Mouse (Mus musculus) cerebellum, adult 11 months (tissue): ENCODE measurements around the gene Pds5a.
"Not testable (repeated sequence)": the region's sequence is repeated elsewhere in the genome, so short reads cannot be mapped to it uniquely, and the experiment has no call there.

ENCODE experiments used
- DNase-seq: peaks from one replicate; pipeline ENCODE4 v3.0.0; 2022

The Pds5a gene

GRCm38 (mm10) chr5:65694076-65694475 is 4.0 kb downstream of the Pds5a start:
- DNase-seq, result not testable (repeated sequence)

- no peak for DNase-seq
Measured at GRCm38 (mm10) chr5:65693018-65693417, 5.1 kb downstream of the Pds5a start.

- no peak for DNase-seq
Measured at GRCm38 (mm10) chr5:65688806-65689205, 9.3 kb downstream of the Pds5a start.

- DNase-seq, result no peak
Measured at GRCm38 (mm10) chr5:65686806-65687205, 11.3 kb downstream of the Pds5a start.

- no peak for DNase-seq
Measured at GRCm38 (mm10) chr5:65678826-65679225, 19.2 kb downstream of the Pds5a start.

- DNase-seq, result no peak
Measured at GRCm38 (mm10) chr5:65672162-65672561, 25.9 kb downstream of the Pds5a start.

- DNase-seq, result no peak
Measured at GRCm38 (mm10) chr5:65667644-65668043, 30.4 kb downstream of the Pds5a start.

GRCm38 (mm10) chr5:65665370-65665769 is 32.7 kb downstream of the Pds5a start:
- no peak for DNase-seq

GRCm38 (mm10) chr5:65661958-65662357 is 36.1 kb downstream of the Pds5a start:
- no peak for DNase-seq

- no peak for DNase-seq
Measured at GRCm38 (mm10) chr5:65653786-65654185, 44.3 kb downstream of the Pds5a start.

- DNase-seq, result no peak
Measured at GRCm38 (mm10) chr5:65638896-65639295, 59.2 kb downstream of the Pds5a start.

- DNase-seq, result no peak
Measured at GRCm38 (mm10) chr5:65624340-65624739, 73.7 kb downstream of the Pds5a start.

GRCm38 (mm10) chr5:65613152-65613924 is 84.7 kb downstream of the Pds5a start:
- no peak for DNase-seq

- no peak for DNase-seq
Measured at GRCm38 (mm10) chr5:65610541-65610940, 87.5 kb downstream of the Pds5a start.

- DNase-seq, result no peak
Measured at GRCm38 (mm10) chr5:65609769-65610168, 88.3 kb downstream of the Pds5a start.

- DNase-seq, result no peak
Measured at GRCm38 (mm10) chr5:65606820-65607219, 91.3 kb downstream of the Pds5a start.

- DNase-seq, result no peak
Measured at GRCm38 (mm10) chr5:65599681-65600080, 98.4 kb downstream of the Pds5a start.

- DNase-seq, result no peak
Measured at GRCm38 (mm10) chr5:65592421-65592820, 105.7 kb downstream of the Pds5a start.

GRCm38 (mm10) chr5:65590199-65590598 is 107.9 kb downstream of the Pds5a start:
- no peak for DNase-seq

- no peak for DNase-seq
Measured at GRCm38 (mm10) chr5:65586291-65586690, 111.8 kb downstream of the Pds5a start.

- DNase-seq, result no peak
Measured at GRCm38 (mm10) chr5:65578545-65578944, 119.5 kb downstream of the Pds5a start.

GRCm38 (mm10) chr5:65575896-65576295 is 122.2 kb downstream of the Pds5a start:
- no peak for DNase-seq

- no peak for DNase-seq
Measured at GRCm38 (mm10) chr5:65574876-65575275, 123.2 kb downstream of the Pds5a start.

- DNase-seq, result no peak
Measured at GRCm38 (mm10) chr5:65565486-65565885, 132.6 kb downstream of the Pds5a start.
